Mouse (Mus musculus): ENCODE measurements around the gene Frmd8. TPM values are rescaled to one million over a fixed set of nuclear protein-coding genes. Genes with fewer than 3 reads are reported as not detected.
A peak's percentile ranks its signal among the peaks of the same experiment; 100 is the strongest.

The Frmd8 gene
- polyA plus RNA-seq, 1 experiment from 2014 or later: 37.4 TPM

DNA sequence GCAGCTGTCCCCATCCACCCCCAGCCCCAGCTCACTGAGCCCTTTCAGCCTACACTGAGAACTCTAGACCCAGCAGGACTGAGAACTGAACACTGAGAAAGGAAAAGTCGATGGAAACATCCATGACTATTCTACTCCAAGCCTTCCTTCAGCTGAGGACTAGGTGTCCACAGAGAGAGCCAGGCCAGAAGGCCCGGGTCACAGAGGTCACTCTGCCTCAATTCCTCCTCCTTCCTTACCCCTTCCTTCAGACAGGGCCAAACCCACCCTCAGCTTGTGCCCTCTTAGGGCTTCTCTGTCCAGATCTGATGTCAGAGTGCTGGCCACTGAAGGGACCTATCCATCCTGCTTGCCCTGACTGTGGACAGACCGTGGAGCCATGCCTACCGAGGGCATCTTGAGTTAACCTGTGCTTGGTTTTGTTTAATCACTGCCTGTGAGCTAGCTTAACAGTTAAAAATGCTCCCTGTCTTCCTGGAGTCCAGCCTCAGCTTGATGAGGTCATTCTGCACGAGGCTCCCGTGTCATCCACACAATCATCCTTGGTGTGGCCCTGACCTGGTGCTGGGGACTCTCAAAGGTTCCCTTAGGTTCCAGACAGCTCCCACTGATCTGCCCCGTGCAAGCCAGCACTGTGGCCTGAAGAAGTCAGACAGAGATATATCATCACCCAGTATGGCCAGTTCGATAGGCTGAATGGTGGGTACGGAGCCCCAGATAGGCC lies 64.1 kb downstream of the Frmd8 start:
- Histone ChIP-seq H3K9me3 (replicated peaks) (no peaks in the 10 kb centered on the region), H3K4me3 (replicated peaks) (no peak overlapping the region), H3K4me2 (replicated peaks) (no peak overlapping the region), H3K36me3 (no peaks in the 10 kb centered on the region), H3K4me1 (peaks cover 66% of the 10 kb centered on the region), H3K27ac (replicated peaks) (peak overlapping the region; percentile 94), H3K9ac (no peak overlapping the region), H3K27me3 (no peaks in the 10 kb centered on the region)
- 66% methylated on average over 9 of the region's 9 CpGs for WGBS
- ATAC-seq (ENCODE audit: insufficient number of reproducible peaks, low FRiP score, low TSS enrichment, low read depth): 0 out of 2 replicates have a peak, but pooled peaks have one; percentile 18

DNA sequence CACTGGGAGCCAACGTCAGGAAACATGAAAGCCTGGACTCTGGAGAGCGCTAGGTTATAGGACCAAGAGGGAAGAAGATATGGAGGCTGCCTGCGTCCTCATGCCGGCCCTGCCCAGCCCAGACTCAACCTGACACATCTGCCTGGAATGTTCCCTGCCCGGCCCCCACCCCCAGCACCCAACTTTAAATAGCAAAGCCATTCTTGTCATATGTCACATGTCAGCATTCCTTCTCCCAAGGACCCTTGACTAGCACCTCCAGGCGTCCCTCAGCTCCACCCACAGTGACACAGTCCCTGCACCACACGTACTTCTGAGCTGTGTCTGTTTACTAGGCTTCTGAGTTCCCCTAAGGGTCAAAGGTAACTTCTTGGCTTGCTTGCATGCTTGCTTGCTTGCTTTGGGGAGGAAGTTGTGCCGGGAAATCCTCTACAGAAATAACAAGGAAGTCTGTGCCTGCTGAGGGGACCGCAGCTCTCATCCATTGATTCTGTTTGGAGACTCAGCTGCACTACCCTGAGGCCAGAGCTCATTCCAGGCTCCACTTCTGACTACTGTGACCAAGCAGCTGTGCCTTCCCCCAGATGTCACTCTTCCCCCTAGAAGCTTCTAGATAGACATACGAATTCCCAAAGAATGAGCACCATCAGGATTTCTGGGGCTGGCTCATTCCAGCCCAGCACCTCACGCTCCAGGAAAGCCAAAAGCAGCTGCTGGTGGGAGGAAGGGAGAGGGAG lies 64.8 kb downstream of the Frmd8 start:
- Histone ChIP-seq H3K4me2 (replicated peaks) (peak overlapping the region; percentile 19), H3K27me3 (no peaks in the 10 kb centered on the region), H3K4me3 (replicated peaks) (no peak overlapping the region), H3K27ac (replicated peaks) (peak overlapping the region; percentile 94), H3K9me3 (replicated peaks) (no peaks in the 10 kb centered on the region), H3K36me3 (no peaks in the 10 kb centered on the region), H3K9ac (no peak overlapping the region), H3K4me1 (peaks cover 70% of the 10 kb centered on the region)
- peak; percentile 32; the same call in 1 of the 2 replicates for ATAC-seq (ENCODE audit: insufficient number of reproducible peaks, low FRiP score, low TSS enrichment, low read depth)
- 16% methylated on average over 11 of the region's 11 CpGs for WGBS

DNA sequence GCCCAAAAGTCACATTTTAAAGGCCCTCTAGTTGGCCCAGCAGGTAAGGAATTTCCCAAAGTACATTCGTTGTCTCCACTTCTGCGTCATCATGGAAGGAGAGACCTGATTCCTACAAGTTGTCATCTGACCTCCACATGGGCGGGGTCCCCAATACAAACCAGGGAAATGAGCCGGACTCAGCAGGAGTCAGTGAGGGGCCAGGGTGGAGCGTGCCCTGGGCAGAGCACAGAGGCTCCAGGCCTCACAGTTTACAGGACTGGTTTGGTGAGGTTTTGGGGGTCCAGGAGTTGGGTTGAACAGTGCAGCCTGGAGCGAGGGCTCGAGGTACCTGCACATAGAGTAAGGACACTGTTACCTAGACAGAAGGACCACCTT lies 65.4 kb downstream of the Frmd8 start:
- no peak overlapping the region; the same call in 1 of the 2 replicates for H3K9ac ChIP-seq
- H3K9me3 ChIP-seq (replicated peaks): no peaks in the 10 kb centered on the region
- no peaks in the 10 kb centered on the region for H3K27me3 ChIP-seq
- ATAC-seq (ENCODE audit: insufficient number of reproducible peaks, low FRiP score, low TSS enrichment, low read depth): no peak; the same call in 1 of the 2 replicates
- peak overlapping the region; percentile 19 for H3K4me2 ChIP-seq (replicated peaks)
- no peaks in the 10 kb centered on the region for H3K36me3 ChIP-seq
- no peak overlapping the region for H3K4me3 ChIP-seq (replicated peaks)
- H3K4me1 ChIP-seq: peaks cover 74% of the 10 kb centered on the region
- H3K27ac ChIP-seq (replicated peaks): peak overlapping the region; percentile 94
- 28% methylated on average over 7 of the region's 7 CpGs for WGBS

DNA sequence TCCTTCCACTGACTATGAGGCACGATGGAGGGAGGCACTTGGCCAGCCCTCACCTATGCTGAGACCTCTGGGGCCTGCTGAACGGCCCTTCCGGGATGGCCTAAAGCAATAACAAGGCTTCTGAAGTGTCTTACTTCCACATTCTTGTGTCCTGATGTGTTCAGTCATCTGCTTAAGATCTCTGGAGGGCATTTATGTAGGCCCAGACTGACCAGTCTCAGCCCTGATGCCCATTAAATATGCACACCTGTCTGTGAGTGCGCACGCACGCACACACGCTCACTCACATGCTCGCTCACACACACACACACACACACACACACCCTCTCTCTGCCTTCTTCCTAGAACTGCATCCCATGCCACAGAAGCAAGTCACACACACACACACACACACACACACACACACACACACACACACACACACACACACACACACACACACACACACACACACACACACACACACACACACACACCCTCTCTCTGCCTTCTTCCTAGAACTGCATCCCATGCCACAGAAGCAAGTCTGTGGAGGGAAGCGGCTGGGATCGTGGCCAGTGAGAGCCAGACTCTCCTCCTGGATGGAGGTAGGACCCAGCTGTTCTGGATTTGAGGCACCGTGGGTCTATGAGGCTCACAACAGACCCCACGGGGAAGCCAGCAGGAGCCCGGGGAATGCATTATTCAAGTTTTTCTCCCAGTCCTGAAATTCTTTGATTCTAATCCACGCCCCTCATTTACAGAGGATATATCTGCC lies 65.9 kb downstream of the Frmd8 start:
- Histone ChIP-seq H3K9ac (no peak overlapping the region), H3K27ac (replicated peaks) (peak overlapping the region; percentile 94), H3K4me1 (peaks cover 76% of the 10 kb centered on the region), H3K9me3 (replicated peaks) (no peaks in the 10 kb centered on the region), H3K4me3 (replicated peaks) (no peak overlapping the region), H3K4me2 (replicated peaks) (peak overlapping the region; percentile 19; the same call in 1 of the 2 replicates), H3K27me3 (no peaks in the 10 kb centered on the region), H3K36me3 (no peaks in the 10 kb centered on the region)
- 54% methylated on average over 14 of the region's 14 CpGs for WGBS
- ATAC-seq (ENCODE audit: insufficient number of reproducible peaks, low FRiP score, low TSS enrichment, low read depth): no peak

DNA sequence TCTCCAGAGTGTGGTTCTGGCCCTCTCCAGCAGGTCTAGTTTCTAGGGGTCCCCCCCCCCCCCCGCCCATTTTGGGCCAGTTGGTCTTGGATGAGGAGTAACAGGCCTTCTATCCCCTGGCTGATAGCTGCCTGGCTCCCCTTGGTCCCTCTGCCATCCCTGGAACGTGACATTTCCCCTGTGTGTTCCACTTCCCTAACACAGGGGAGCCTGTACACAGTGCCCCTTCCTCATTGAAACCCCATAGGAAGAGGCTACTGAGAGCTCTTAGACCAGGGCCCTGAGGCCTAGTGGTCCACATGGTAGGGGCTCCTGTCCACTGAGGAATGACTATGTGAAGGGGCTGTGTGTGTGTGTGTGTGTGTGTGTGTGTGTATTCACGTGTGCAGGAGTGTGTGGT lies 67.3 kb downstream of the Frmd8 start:
- WGBS: 71% methylated on average over 3 of the region's 3 CpGs
- Histone ChIP-seq H3K4me2 (replicated peaks) (no peak overlapping the region), H3K4me1 (peaks cover 77% of the 10 kb centered on the region), H3K36me3 (no peaks in the 10 kb centered on the region), H3K27ac (replicated peaks) (peak overlapping the region; percentile 65; the same call in 1 of the 2 replicates), H3K9ac (no peak overlapping the region), H3K4me3 (replicated peaks) (no peak overlapping the region), H3K27me3 (no peaks in the 10 kb centered on the region), H3K9me3 (replicated peaks) (no peaks in the 10 kb centered on the region)
- no peak for ATAC-seq (ENCODE audit: insufficient number of reproducible peaks, low FRiP score, low TSS enrichment, low read depth)

DNA sequence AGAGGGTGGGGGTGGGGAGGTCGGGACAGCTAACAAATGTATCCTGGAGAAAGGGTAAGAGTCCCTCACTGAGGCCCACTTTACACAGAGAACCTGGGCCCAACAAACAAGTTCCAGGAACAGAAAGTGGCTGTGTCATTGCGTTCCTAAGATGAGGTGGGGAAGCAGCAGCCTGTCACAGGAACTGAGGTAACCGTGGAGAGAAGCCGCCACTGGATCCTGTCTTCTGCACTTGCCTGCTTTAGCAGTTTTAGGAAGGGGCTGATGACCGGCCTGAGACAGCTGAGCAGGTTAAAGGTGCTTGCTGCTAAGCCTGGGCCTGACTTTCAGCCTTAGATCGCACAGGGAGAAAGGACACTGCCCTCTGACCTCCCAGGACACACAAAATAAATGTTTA lies 68.3 kb downstream of the Frmd8 start:
- 39% methylated on average over 6 of the region's 6 CpGs for WGBS
- no peak overlapping the region for H3K9ac ChIP-seq
- H3K4me2 ChIP-seq (replicated peaks): no peak overlapping the region
- no peak for ATAC-seq (ENCODE audit: insufficient number of reproducible peaks, low FRiP score, low TSS enrichment, low read depth)
- H3K9me3 ChIP-seq (replicated peaks): no peaks in the 10 kb centered on the region
- H3K27ac ChIP-seq (replicated peaks): peak overlapping the region; percentile 89
- H3K27me3 ChIP-seq: no peaks in the 10 kb centered on the region
- H3K4me1 ChIP-seq: peaks cover 69% of the 10 kb centered on the region
- H3K36me3 ChIP-seq: no peaks in the 10 kb centered on the region
- H3K4me3 ChIP-seq (replicated peaks): no peak overlapping the region

DNA sequence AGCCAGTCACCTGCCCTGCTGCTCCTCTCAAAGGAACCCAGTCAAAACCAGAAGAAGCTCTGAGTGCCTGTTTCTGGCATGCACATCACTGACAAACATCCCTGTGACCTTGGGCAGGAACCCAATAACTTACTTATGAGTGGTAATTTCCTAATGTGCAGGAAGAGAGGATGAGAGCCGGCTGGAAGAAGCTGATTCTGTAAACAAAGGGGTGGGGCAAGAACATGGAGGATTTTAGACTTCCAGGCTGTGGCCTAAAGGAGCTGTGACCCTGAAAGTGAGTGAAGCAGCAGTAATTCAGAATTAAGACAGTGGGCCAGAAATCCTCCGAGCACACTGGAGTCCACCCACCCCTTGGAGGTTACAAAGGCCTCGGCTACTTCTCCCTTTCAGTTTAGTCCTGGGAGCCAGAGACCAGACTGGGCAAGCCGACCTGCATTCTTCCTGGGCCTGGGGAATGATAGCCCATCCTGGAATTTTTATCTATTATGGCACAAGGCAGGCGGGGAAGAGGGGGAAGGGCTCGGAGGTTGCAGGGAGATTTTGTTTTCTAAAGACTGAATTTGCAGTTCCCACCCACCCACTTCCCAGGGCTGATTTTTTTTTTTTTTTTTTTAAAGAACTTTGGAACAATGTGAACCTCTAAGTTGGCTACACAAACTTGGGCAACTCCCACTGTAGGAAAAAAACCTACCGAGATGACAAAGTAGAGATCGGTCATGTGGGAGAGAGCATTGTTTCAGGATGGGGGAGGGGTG lies 68.8 kb downstream of the Frmd8 start:
- no peak overlapping the region for H3K4me2 ChIP-seq (replicated peaks)
- H3K27ac ChIP-seq (replicated peaks): peak overlapping the region; percentile 89
- no peak overlapping the region for H3K4me3 ChIP-seq (replicated peaks)
- H3K4me1 ChIP-seq: peaks cover 63% of the 10 kb centered on the region
- WGBS: 13% methylated on average over 8 of the region's 8 CpGs
- no peak overlapping the region for H3K9ac ChIP-seq
- H3K9me3 ChIP-seq (replicated peaks): no peaks in the 10 kb centered on the region
- H3K27me3 ChIP-seq: no peaks in the 10 kb centered on the region
- H3K36me3 ChIP-seq: no peaks in the 10 kb centered on the region
- no peak for ATAC-seq (ENCODE audit: insufficient number of reproducible peaks, low FRiP score, low TSS enrichment, low read depth)

DNA sequence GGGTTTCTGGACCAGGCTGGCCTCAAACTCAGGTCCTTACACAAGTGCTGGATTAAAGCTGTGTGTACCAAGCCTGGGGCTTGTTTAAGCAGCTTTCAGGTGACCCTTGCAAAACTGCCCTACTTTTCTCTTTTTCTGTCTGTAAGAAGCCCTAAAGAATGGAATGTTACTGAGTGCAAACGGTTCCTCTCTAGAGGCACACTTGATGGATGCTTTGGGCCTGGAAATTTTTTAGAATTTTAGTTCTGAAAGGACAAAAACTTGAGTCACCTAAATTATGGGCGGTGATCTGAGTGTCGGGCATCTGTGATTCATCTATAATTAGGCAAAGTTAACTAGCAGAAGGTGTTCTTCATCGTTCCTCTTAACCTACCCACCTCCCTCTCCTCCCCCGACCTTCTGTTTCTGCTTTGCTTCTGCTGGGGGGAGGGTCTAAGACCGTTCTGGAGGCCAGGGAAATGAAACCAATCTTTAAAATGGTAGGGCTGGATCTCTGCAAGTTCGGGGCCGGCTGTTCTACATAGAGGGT lies 70.6 kb downstream of the Frmd8 start:
- no peak for ATAC-seq (ENCODE audit: insufficient number of reproducible peaks, low FRiP score, low TSS enrichment, low read depth)
- H3K4me2 ChIP-seq (replicated peaks): peak overlapping the region; percentile 87; the same call in 1 of the 2 replicates
- H3K4me3 ChIP-seq (replicated peaks): peak overlapping the region; percentile 73
- H3K9ac ChIP-seq: 0 out of 2 replicates have a peak overlapping the region, but pooled peaks have one; percentile 42
- peak overlapping the region; percentile 100 for H3K27ac ChIP-seq (replicated peaks)
- H3K36me3 ChIP-seq: peaks cover 4% of the 10 kb centered on the region; the same call in 1 of the 2 replicates
- peaks cover 45% of the 10 kb centered on the region for H3K4me1 ChIP-seq
- no peaks in the 10 kb centered on the region for H3K9me3 ChIP-seq (replicated peaks)
- H3K27me3 ChIP-seq: no peaks in the 10 kb centered on the region
- 19% methylated on average over 8 of the region's 8 CpGs for WGBS

DNA sequence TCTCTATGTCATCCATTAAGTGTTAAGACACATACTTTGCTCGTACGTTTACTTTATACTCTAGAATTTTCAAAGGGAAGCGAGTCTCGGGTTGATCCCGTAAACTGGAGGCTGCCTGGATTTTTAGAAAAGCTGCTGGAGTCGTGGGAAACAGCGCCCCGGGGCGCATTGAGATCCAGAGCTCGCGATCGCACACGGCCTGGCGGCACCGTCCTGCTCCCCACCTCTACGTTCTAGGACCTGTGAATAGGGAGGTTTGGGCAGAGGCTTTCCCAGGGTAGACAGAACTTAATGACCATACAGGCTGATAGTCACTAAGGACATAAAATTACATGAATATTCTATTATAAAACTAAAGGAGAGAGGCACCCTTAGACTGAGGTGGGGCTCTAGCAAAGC lies 71.2 kb downstream of the Frmd8 start:
- Histone ChIP-seq H3K4me1 (peaks cover 41% of the 10 kb centered on the region), H3K4me3 (replicated peaks) (peak overlapping the region; percentile 73), H3K9ac (peak overlapping the region; percentile 42; the same call in 1 of the 2 replicates), H3K9me3 (replicated peaks) (no peaks in the 10 kb centered on the region), H3K27me3 (no peaks in the 10 kb centered on the region), H3K4me2 (replicated peaks) (peak overlapping the region; percentile 87), H3K36me3 (peaks cover 4% of the 10 kb centered on the region; the same call in 1 of the 2 replicates), H3K27ac (replicated peaks) (peak overlapping the region; percentile 100)
- 1% methylated on average over 16 of the region's 16 CpGs for WGBS
- ATAC-seq (ENCODE audit: insufficient number of reproducible peaks, low FRiP score, low TSS enrichment, low read depth): no peak

DNA sequence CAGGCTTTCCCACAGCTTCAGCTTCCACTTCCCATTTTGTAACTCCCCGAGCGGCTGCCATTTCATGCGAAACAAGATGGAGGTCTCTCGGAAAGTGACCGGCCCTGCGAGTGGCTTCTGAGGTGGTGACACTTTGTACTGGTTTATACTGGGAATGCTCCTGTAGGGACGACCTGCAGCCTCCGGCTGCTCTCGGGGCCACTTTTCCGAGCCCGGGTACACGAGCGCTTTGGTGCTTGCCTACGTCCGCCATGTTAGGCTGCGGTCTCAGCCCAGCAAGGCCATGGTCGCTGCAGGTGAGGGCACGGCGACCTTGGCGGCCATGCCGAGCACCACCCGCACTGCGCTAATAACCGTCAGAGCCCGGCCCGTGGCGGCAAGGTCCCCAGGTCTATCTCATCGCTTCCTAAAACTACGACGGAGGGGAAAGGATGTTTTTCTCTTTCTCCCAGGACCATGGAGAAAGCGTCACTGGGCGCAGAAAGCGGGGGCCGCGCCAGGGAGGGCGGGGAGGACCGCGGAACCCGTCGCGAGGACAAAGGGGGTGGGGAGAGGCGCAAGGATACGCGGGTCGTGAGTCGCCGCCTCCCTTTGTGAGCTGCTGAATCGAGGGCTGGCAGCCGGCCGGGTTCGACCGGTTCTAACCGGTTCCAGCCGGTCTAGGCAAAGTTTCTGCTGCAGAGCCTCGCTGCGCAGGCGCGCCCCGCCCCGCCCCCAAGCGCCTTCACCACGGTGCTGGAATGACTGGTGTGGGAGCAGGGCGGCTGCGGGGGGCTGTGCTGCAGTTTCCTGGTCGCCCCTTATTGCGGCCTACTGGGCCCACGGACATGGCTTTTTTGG lies 71.8 kb downstream of the Frmd8 start:
- Histone ChIP-seq H3K27ac (replicated peaks) (peak overlapping the region; percentile 100), H3K4me2 (replicated peaks) (peak overlapping the region; percentile 87), H3K27me3 (no peaks in the 10 kb centered on the region), H3K36me3 (peaks cover 8% of the 10 kb centered on the region; the same call in 1 of the 2 replicates), H3K4me3 (replicated peaks) (peak overlapping the region; percentile 73), H3K4me1 (peaks cover 35% of the 10 kb centered on the region), H3K9me3 (replicated peaks) (no peaks in the 10 kb centered on the region), H3K9ac (peak overlapping the region; percentile 71)
- peak; percentile 97 for ATAC-seq (ENCODE audit: insufficient number of reproducible peaks, low FRiP score, low TSS enrichment, low read depth)
- under 1% methylated on average over 66 of the region's 67 CpGs for WGBS
